Mouse (Mus musculus) heart, adult 2 months (tissue): Measurements from ENCODE around the gene Nudt9. TPM values are rescaled to one million over a fixed set of nuclear protein-coding genes. Genes with fewer than 3 reads are reported as not detected.

Source experiments
- DNase-seq, 2 experiments: peaks; one replicate each; pipeline ENCODE4 v3.0.0; 2021
- H3K27ac ChIP-seq: fragments of 200-600 bp; 2 replicates; pipeline ENCODE4 v1.8.1; 2022
- H3K27me3 ChIP-seq: fragments of 200-500 bp; 2 replicates; pipeline ENCODE4 v1.6.1; 2012; ENCODE audit warnings: mild to moderate bottlenecking, low read length, inconsistent platforms, mixed read lengths; ENCODE audit not compliant: control insufficient read depth, insufficient read depth
- H3K36me3 ChIP-seq: fragments of 200-500 bp; 2 replicates; pipeline ENCODE4 v1.6.1; 2012; ENCODE audit warnings: low read length, inconsistent platforms; ENCODE audit not compliant: control insufficient read depth, insufficient read depth
- H3K4me1 ChIP-seq: fragments of 200-500 bp; 2 replicates; pipeline ENCODE4 v1.6.1; 2011; ENCODE audit warnings: low read length; ENCODE audit not compliant: control insufficient read depth, insufficient read depth
- H3K4me3 ChIP-seq: fragments of 200-600 bp; 2 replicates; pipeline ENCODE4 v1.8.1; 2022
- H3K79me2 ChIP-seq: fragments of 200-500 bp; replicated peaks from 2 replicates; pipeline ENCODE4 v1.6.1; 2012; ENCODE audit warnings: mild to moderate bottlenecking, inconsistent platforms, low read length, moderate library complexity, mixed read lengths; ENCODE audit not compliant: control insufficient read depth, insufficient read depth
- H3K9ac ChIP-seq: fragments of 200-500 bp; 2 replicates; pipeline ENCODE4 v1.6.1; 2012; ENCODE audit warnings: low read depth, mild to moderate bottlenecking, control low read depth, inconsistent platforms, low read length, mixed read lengths
- CTCF ChIP-seq: fragments of 200-600 bp; IDR thresholded peaks from 2 replicates; pipeline ENCODE4 v1.8.1; 2022; ENCODE audit warnings: antibody characterized with exemption, mild to moderate bottlenecking, moderate library complexity
- EP300 ChIP-seq: fragments of 200-500 bp; IDR thresholded peaks from 2 replicates; pipeline ENCODE4 v1.6.1; 2011; ENCODE audit warnings: low read depth, low read length, control low read depth; ENCODE audit not compliant: insufficient read depth
- POLR2A ChIP-seq: fragments of 200-500 bp; IDR thresholded peaks from 2 replicates; pipeline ENCODE4 v1.6.1; 2011; ENCODE audit warnings: mild to moderate bottlenecking, low read depth, low read length, control low read depth; ENCODE audit not compliant: insufficient read depth
- WGBS: fragments of 180-500 bp; shearing (Covaris S2); methylation state at CpG from one replicate; pipeline ENCODE4 v1.1.7; 2018; 5-methylcytosine and 5-hydroxymethylcytosine counted together
- intact Hi-C: fragments of 180-260 bp; cut with DNase I; formaldehyde crosslinking; loops from one replicate; pipeline ENCODE4 v1.15.1; 2025
- polyA plus RNA-seq: library from polyadenylated mRNA; depleted of rRNA; stranded (reverse); fragments of >200 nt; gene quantifications from 2 replicates; pipeline ENCODE4 v1.2.3, GENCODE M21; 2012
- total RNA-seq, 2 experiments: library from RNA; stranded (reverse); gene quantifications; 2 replicates each; pipeline ENCODE4 v1.2.3; 2021

Gene Nudt9
- total and polyA plus RNA-seq, 3 experiments: 38.7 to 59.1 (median 48.3) TPM

GRCm38 (mm10) chr5:104072272-104072886, 26.3 kb downstream of the Nudt9 start:
- intact Hi-C loops: loop anchor here (5.0 kb wide), 1 partner anchor 260 kb away; no protein-coding TSS in a partner anchor
- Histone ChIP-seq H3K27me3 (no peaks in the 10 kb centered on the region), H3K4me3 (no peak overlapping the region), H3K36me3 (no peaks in the 10 kb centered on the region), H3K9ac (no peak overlapping the region), H3K79me2 (no peaks in the 10 kb centered on the region), H3K4me1 (peaks cover 1% of the 10 kb centered on the region; the same call in 1 of the 2 replicates), H3K27ac (no peak overlapping the region)
- TF ChIP-seq EP300 (no peak), POLR2A (no peak), CTCF (no peak)
- WGBS: 34% methylated on average over 7 of the region's 8 CpGs
- DNase-seq: no peak

DNA sequence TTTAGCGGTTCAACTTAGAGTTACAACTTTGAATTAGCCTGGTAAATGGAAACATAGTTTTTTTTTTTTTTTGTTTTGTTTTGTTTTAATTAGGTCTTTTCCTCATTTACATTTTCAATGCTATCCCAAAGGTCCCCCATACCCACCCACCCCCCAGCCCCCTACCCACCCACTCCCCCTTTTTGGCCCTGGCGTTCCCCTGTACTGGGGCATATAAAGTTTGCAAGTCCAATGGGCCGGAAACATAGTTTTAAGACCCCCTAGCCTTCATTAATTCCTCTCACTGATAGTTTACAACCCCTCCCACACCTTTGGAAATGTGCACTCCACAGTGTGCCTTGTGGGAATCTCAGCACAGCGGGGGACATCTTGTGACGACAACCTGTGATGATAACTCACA, 27.5 kb downstream of the Nudt9 start:
- H3K27ac ChIP-seq: no peak overlapping the region
- H3K4me3 ChIP-seq: no peak overlapping the region
- intact Hi-C loops: loop anchor here (2.0 to 5.0 kb wide), 2 partner anchors 75 to 259 kb away; no protein-coding TSS in a partner anchor
- H3K27me3 ChIP-seq: no peaks in the 10 kb centered on the region
- no peak for DNase-seq
- 82% methylated on average over 5 of the region's 5 CpGs for WGBS
- no peak for TF ChIP-seq POLR2A
- TF ChIP-seq EP300: no peak
- TF ChIP-seq CTCF: no peak
- no peak overlapping the region for H3K9ac ChIP-seq
- H3K36me3 ChIP-seq: no peaks in the 10 kb centered on the region
- H3K79me2 ChIP-seq: no peaks in the 10 kb centered on the region
- peaks cover 1% of the 10 kb centered on the region; the same call in 1 of the 2 replicates for H3K4me1 ChIP-seq

GRCm38 (mm10) chr5:104074388-104074787, 28.3 kb downstream of the Nudt9 start:
- peak; percentile 57 to 81 for DNase-seq
- H3K9ac ChIP-seq: no peak overlapping the region
- peak; percentile 95 for TF ChIP-seq CTCF
- TF ChIP-seq EP300: 0 out of 2 replicates have a peak, but pooled peaks have one; percentile 58
- TF ChIP-seq POLR2A: no peak
- no peaks in the 10 kb centered on the region for H3K27me3 ChIP-seq
- WGBS: 23% methylated on average over 12 of the region's 12 CpGs
- intact Hi-C loops: loop anchor here (2.0 to 5.0 kb wide), 2 partner anchors 76 to 258 kb away; no protein-coding TSS in a partner anchor
- no peak overlapping the region for H3K4me3 ChIP-seq
- no peak overlapping the region for H3K27ac ChIP-seq
- H3K4me1 ChIP-seq: peaks cover 1% of the 10 kb centered on the region; the same call in 1 of the 2 replicates
- H3K36me3 ChIP-seq: no peaks in the 10 kb centered on the region
- no peaks in the 10 kb centered on the region for H3K79me2 ChIP-seq

GRCm38 (mm10) chr5:104076361-104076760, 30.3 kb downstream of the Nudt9 start:
- TF ChIP-seq EP300 (no peak), CTCF (no peak), POLR2A (no peak)
- DNase-seq: no peak

DNA sequence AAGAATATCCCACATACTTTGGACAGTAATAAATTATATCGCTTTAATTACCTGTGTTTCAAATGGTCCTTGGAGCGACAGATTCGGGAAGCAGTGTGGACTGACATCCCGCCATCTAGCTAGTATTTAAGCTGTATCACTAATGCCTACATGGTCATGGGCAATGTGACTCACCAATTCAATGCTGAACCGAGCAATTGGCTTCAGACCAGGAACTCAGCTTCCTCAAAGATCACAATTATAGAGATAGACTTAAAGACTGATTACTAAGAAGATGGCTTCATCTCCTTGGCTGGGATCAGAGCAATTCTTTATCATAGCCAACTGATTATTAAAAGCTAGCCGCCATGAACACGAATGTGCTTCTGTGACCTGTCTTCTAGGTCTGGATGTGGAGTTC, 31.4 kb downstream of the Nudt9 start, which contains the start of gene Gm17660:
TSS of gene Gm17660 (minus strand) at position 101 of the 400 bp plus-strand sequence.
- H3K36me3 ChIP-seq: no peaks in the 10 kb centered on the region
- no peak within 1 kb of the TSS for H3K4me3 ChIP-seq
- no peak for TF ChIP-seq EP300
- no peak for TF ChIP-seq POLR2A
- no peak for TF ChIP-seq CTCF
- no peak within 1 kb of the TSS for H3K27ac ChIP-seq
- H3K9ac ChIP-seq: no peak within 1 kb of the TSS
- WGBS: 86% methylated on average over 7 of the region's 7 CpGs
- H3K27me3 ChIP-seq: no peaks in the 10 kb centered on the region
- DNase-seq: no peak
- H3K4me1 ChIP-seq: peaks cover under 1% of the 10 kb centered on the region; the same call in 1 of the 2 replicates
- H3K79me2 ChIP-seq: no peaks in the 10 kb centered on the region
- intact Hi-C loops: no loop called here

More at GRCm38 (mm10) chr5:104076361-104076760, 30.3 kb downstream of the Nudt9 start:
- Histone ChIP-seq H3K4me3 (no peak overlapping the region), H3K36me3 (no peaks in the 10 kb centered on the region), H3K4me1 (peaks cover 1% of the 10 kb centered on the region; the same call in 1 of the 2 replicates), H3K79me2 (no peaks in the 10 kb centered on the region), H3K9ac (no peak overlapping the region), H3K27me3 (no peaks in the 10 kb centered on the region), H3K27ac (no peak overlapping the region)
- 33% methylated on average over 10 of the region's 10 CpGs for WGBS
- intact Hi-C loops: no loop called here

- intact Hi-C loops: no loop called here
- H3K9ac ChIP-seq: no peak overlapping the region
- 75% methylated on average over 6 of the region's 6 CpGs for WGBS
- H3K27ac ChIP-seq: no peak overlapping the region
- no peak for DNase-seq
- H3K4me3 ChIP-seq: no peak overlapping the region
- H3K4me1 ChIP-seq: no peaks in the 10 kb centered on the region
- no peaks in the 10 kb centered on the region for H3K79me2 ChIP-seq
- H3K27me3 ChIP-seq: no peaks in the 10 kb centered on the region
- TF ChIP-seq CTCF (no peak), EP300 (no peak), POLR2A (no peak)
- H3K36me3 ChIP-seq: no peaks in the 10 kb centered on the region
These were observed 34.6 kb downstream of the Nudt9 start for GRCm38 (mm10) chr5:104080736-104081135.
